Mouse (Mus musculus) forebrain, embryonic 12.5 days (tissue): ENCODE data around the gene Gm20388. TPM values are rescaled to one million over a fixed set of nuclear protein-coding genes. Genes with fewer than 3 reads are reported as not detected.

ENCODE experiments used
- ATAC-seq: fragments of 200-750 bp; cut with Nextera tagmentation; 2 replicates; pipeline ENCODE4 v1.8.0; 2017; ENCODE audit warnings: moderate TSS enrichment; ENCODE audit not compliant: low FRiP score
- H3K27ac ChIP-seq: fragments of 300-500 bp; sonication (generic); 2 replicates; pipeline ENCODE4 v1.5.1; 2016; ENCODE audit warnings: mild to moderate bottlenecking
- H3K27me3 ChIP-seq: fragments of 300-500 bp; sonication (generic); 2 replicates; pipeline ENCODE4 v1.6.1; 2016; ENCODE audit warnings: mild to moderate bottlenecking
- H3K36me3 ChIP-seq: fragments of 300-500 bp; sonication (generic); replicated peaks from 2 replicates; pipeline ENCODE4 v1.6.1; 2016; ENCODE audit warnings: mild to moderate bottlenecking
- H3K4me1 ChIP-seq: fragments of 300-500 bp; sonication (generic); 2 replicates; pipeline ENCODE4 v1.6.1; 2016
- H3K4me2 ChIP-seq: fragments of 300-500 bp; sonication (generic); 2 replicates; pipeline ENCODE4 v1.6.1; 2016; ENCODE audit warnings: mild to moderate bottlenecking, moderate library complexity
- H3K4me3 ChIP-seq: fragments of 300-500 bp; sonication (generic); replicated peaks from 2 replicates; pipeline ENCODE4 v1.5.1; 2016; ENCODE audit warnings: mild to moderate bottlenecking
- H3K9ac ChIP-seq: fragments of 300-500 bp; sonication (generic); 2 replicates; pipeline ENCODE4 v1.6.1; 2016; ENCODE audit warnings: mild to moderate bottlenecking
- H3K9me3 ChIP-seq: fragments of 300-500 bp; sonication (generic); 2 replicates; pipeline ENCODE4 v1.6.1; 2016
- WGBS: fragments of 180-500 bp; shearing (Covaris S2); methylation state at CpG from one replicate; pipeline ENCODE4 v1.1.7; 2016; 5-methylcytosine and 5-hydroxymethylcytosine counted together
- polyA plus RNA-seq: library from polyadenylated mRNA; unstranded; fragments of >200 nt; fragmentation: Nextera tagmentation; extraction: Ambion mirVana; gene quantifications from 2 replicates; pipeline ENCODE4 v1.2.1, GENCODE M21; 2016

Gm20388 gene
- polyA plus RNA-seq, 1 experiment from 2014 or later, result not detected

GRCm38 (mm10) chr8:120753476-120753875, 842.8 kb downstream of the Gm20388 start:
- peaks cover 6% of the 10 kb centered on the region; the same call in 1 of the 2 replicates for H3K27me3 ChIP-seq
- WGBS, result 95% methylated on average over 22 of the region's 22 CpGs
- no peak overlapping the region for H3K9ac ChIP-seq
- H3K27ac ChIP-seq, result no peak overlapping the region
- H3K4me2 ChIP-seq, result no peak overlapping the region
- H3K36me3 ChIP-seq, result no peaks in the 10 kb centered on the region
- peaks cover 12% of the 10 kb centered on the region; the same call in 1 of the 2 replicates for H3K4me1 ChIP-seq
- ATAC-seq, result no peak
- no peak overlapping the region for H3K4me3 ChIP-seq
- H3K9me3 ChIP-seq, result no peaks in the 10 kb centered on the region

- 51% methylated on average over 19 of the region's 19 CpGs for WGBS
- no peak overlapping the region for H3K27ac ChIP-seq
Observed at GRCm38 (mm10) chr8:120755306-120756297, 845.0 kb downstream of the Gm20388 start.

DNA sequence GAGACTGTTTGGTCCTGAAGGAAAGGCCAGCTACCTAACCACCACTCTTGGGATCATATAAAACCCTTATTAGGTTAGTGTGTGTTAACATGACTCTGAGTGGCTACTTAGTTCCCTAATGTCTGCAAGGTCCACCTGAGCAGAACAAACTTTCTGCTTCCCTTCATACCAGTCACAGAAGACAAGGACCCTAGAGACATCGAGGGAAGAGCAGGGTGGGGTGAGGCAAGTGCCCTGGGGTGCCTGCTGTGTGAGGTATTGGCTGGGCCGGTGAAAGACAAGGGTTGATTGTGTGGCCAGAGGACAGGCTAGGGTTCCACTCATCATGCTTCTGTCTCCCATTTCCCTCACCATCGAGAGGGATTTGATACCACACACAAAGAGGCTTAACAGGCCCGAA, 847.4 kb downstream of the Gm20388 start:
- no peak overlapping the region for H3K4me2 ChIP-seq
- whole genome bisulfite sequencing, result 37% methylated on average over 4 of the region's 4 CpGs
- no peaks in the 10 kb centered on the region for H3K36me3 ChIP-seq
- no peak overlapping the region for H3K27ac ChIP-seq
- H3K4me3 ChIP-seq, result no peak overlapping the region
- ATAC-seq, result no peak
- no peaks in the 10 kb centered on the region for H3K9me3 ChIP-seq
- peaks cover 6% of the 10 kb centered on the region; the same call in 1 of the 2 replicates for H3K4me1 ChIP-seq
- H3K27me3 ChIP-seq, result peaks cover 11% of the 10 kb centered on the region; the same call in 1 of the 2 replicates
- H3K9ac ChIP-seq, result no peak overlapping the region

More at GRCm38 (mm10) chr8:120755306-120756297, 845.0 kb downstream of the Gm20388 start:
- H3K4me3 ChIP-seq, result no peak overlapping the region
- H3K4me2 ChIP-seq, result no peak overlapping the region
- no peak overlapping the region for H3K9ac ChIP-seq
- peaks cover 6% of the 10 kb centered on the region; the same call in 1 of the 2 replicates for H3K27me3 ChIP-seq
- no peak for ATAC-seq
- no peaks in the 10 kb centered on the region for H3K9me3 ChIP-seq
- no peaks in the 10 kb centered on the region for H3K36me3 ChIP-seq
- peaks cover 12% of the 10 kb centered on the region; the same call in 1 of the 2 replicates for H3K4me1 ChIP-seq

DNA sequence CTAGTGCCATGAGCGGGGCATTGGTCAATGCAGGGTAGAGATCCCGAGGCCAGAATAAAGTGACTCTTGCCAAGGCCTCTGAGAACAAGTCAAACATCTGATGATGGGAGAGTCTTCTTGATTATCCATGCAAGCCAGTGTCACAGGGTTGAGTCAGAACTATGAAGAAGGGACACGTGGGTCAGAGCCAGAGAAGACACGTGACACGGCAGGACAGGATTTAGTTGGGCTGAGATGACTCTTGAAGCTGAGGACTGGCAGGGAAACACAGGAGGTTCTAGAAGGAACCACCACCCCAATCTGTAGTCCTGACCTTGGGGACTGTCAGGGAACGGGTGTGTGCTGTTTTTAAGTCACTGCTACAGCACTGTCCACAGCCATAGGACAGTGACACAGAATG, 849.2 kb downstream of the Gm20388 start:
- no peak overlapping the region for H3K4me3 ChIP-seq
- 88% methylated on average over 6 of the region's 6 CpGs for WGBS
- ATAC-seq, result no peak

GRCm38 (mm10) chr8:120760341-120761215, 849.9 kb downstream of the Gm20388 start:
- Histone ChIP-seq H3K9me3 (no peaks in the 10 kb centered on the region), H3K27me3 (0 out of 2 replicates have a peak, but pooled peaks cover 5% of the 10 kb centered on the region), H3K36me3 (no peaks in the 10 kb centered on the region), H3K9ac (no peak overlapping the region), H3K4me3 (no peak overlapping the region), H3K4me2 (no peak overlapping the region), H3K27ac (no peak overlapping the region), H3K4me1 (peaks cover 4% of the 10 kb centered on the region; the same call in 1 of the 2 replicates)
- WGBS, result 87% methylated on average over 19 of the region's 19 CpGs
- ATAC-seq, result no peak

More for the DNA sequence above, 849.2 kb downstream of the Gm20388 start:
- Histone ChIP-seq H3K9me3 (no peaks in the 10 kb centered on the region), H3K4me1 (peaks cover 6% of the 10 kb centered on the region; the same call in 1 of the 2 replicates), H3K27ac (no peak overlapping the region), H3K36me3 (no peaks in the 10 kb centered on the region), H3K4me2 (no peak overlapping the region), H3K9ac (no peak overlapping the region), H3K27me3 (peaks cover 7% of the 10 kb centered on the region; the same call in 1 of the 2 replicates)

DNA sequence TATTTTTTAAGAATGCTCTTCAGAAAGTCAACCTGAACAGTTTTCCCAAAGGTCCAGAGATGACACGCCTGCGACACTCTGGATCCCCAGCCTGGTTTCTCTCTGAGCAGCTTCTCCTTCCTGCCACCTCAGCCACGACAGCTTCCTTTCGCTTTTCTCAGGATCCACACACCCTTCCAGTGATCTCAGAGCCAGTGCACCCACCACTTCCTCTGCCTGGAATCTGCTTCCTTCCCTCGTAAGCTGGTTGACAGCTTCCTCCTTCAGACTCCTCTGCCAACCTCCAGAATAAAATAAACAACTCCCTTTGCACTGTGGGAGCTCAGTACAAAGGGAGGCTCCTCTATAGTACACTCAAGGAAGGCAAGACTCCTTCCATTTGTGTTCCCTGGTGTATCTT, 852.6 kb downstream of the Gm20388 start:
- Histone ChIP-seq H3K4me1 (no peaks in the 10 kb centered on the region), H3K9ac (no peak overlapping the region), H3K27ac (no peak overlapping the region), H3K27me3 (0 out of 2 replicates have a peak, but pooled peaks cover 5% of the 10 kb centered on the region), H3K36me3 (no peaks in the 10 kb centered on the region), H3K4me2 (no peak overlapping the region), H3K9me3 (no peaks in the 10 kb centered on the region), H3K4me3 (no peak overlapping the region)
- WGBS, result 82% methylated on average over 5 of the region's 5 CpGs
- ATAC-seq, result no peak

GRCm38 (mm10) chr8:120764638-120765037, 854.0 kb downstream of the Gm20388 start:
- Histone ChIP-seq H3K4me2 (no peak overlapping the region), H3K4me3 (no peak overlapping the region), H3K27ac (no peak overlapping the region), H3K27me3 (0 out of 2 replicates have a peak, but pooled peaks cover 5% of the 10 kb centered on the region), H3K4me1 (no peaks in the 10 kb centered on the region), H3K9ac (no peak overlapping the region), H3K36me3 (no peaks in the 10 kb centered on the region), H3K9me3 (no peaks in the 10 kb centered on the region)
- ATAC-seq, result no peak

- no peak overlapping the region for H3K4me2 ChIP-seq
- H3K9me3 ChIP-seq, result no peaks in the 10 kb centered on the region
- H3K27ac ChIP-seq, result no peak overlapping the region
- no peak overlapping the region for H3K9ac ChIP-seq
- no peak for ATAC-seq
- no peaks in the 10 kb centered on the region for H3K4me1 ChIP-seq
- 27% methylated on average over 3 of the region's 3 CpGs for WGBS
- H3K4me3 ChIP-seq, result no peak overlapping the region
- peaks cover 6% of the 10 kb centered on the region; the same call in 1 of the 2 replicates for H3K27me3 ChIP-seq
- H3K36me3 ChIP-seq, result no peaks in the 10 kb centered on the region
Observed at GRCm38 (mm10) chr8:120766622-120767021, 856.0 kb downstream of the Gm20388 start.

DNA sequence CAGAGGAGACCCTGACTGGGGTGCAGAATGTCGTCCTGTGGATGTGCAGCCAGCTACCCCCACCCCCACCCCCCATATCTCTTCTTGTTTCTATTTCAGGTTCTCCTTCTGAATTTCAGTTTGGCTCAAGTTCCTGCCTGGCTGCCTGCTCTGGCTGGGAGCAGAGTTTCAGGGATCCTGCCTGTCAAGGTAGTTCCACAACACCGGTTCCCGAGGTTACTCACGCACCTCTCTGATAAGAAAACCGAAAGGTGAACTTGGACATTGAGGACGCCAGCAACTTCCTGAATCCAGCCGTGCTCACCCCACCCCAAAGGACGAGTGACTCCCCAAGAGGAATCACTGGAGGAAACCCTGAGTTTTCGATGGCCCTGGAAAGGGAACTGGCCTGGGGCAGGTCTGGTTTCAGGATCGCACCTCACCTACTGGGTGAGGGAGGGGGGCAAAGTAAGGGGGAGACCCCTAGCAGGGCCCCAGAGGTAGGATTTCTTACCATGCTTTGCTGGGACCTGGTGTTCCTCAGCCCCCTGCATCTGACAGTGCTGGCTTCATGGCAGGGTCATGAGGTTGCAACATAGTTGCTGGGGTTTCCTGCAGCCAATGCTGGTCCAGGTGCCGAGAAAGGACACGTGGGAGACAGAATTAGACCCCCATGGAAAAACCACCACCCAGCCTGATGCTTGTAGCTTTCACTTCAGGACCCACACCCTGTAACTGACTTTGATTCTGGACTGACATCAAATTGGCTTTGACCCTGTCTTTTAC, 858.0 kb downstream of the Gm20388 start:
- peaks cover 2% of the 10 kb centered on the region; the same call in 1 of the 2 replicates for H3K27me3 ChIP-seq
- no peak for ATAC-seq
- H3K27ac ChIP-seq, result no peak overlapping the region
- H3K4me2 ChIP-seq, result no peak overlapping the region
- 81% methylated on average over 12 of the region's 12 CpGs for WGBS
- H3K36me3 ChIP-seq, result no peaks in the 10 kb centered on the region
- no peaks in the 10 kb centered on the region for H3K9me3 ChIP-seq
- H3K4me1 ChIP-seq, result no peaks in the 10 kb centered on the region
- no peak overlapping the region for H3K4me3 ChIP-seq
- H3K9ac ChIP-seq, result no peak overlapping the region

- Histone ChIP-seq H3K4me1 (no peaks in the 10 kb centered on the region), H3K27me3 (peaks cover 11% of the 10 kb centered on the region), H3K4me2 (no peak overlapping the region), H3K9me3 (no peaks in the 10 kb centered on the region), H3K36me3 (no peaks in the 10 kb centered on the region), H3K4me3 (no peak overlapping the region), H3K27ac (no peak overlapping the region), H3K9ac (no peak overlapping the region)
- ATAC-seq, result no peak
- 90% methylated on average over 10 of the region's 10 CpGs for WGBS
Observed at GRCm38 (mm10) chr8:120777184-120777583, 866.5 kb downstream of the Gm20388 start.

DNA sequence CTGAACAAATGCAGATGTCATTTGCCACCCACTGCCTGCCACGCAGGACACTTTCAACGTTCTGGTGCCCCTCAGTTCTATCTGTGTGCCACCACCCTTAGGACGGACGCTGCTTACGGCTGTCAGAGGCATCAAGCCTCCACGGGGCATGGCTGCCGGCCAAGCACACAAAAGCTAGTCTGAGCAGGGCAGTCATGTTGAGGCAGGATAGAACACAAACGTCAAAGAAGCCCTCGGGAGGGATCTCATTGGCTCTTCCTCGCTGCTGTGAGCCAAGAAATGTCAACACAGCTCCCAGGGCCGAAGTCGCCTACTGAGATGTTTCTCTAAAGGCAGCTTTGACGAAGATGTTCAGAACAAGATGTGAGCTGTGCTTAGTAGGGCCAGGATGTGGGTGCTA, 867.1 kb downstream of the Gm20388 start:
- H3K9me3 ChIP-seq, result no peaks in the 10 kb centered on the region
- 56% methylated on average over 13 of the region's 13 CpGs for WGBS

More for the DNA sequence above, 867.1 kb downstream of the Gm20388 start:
- H3K27me3 ChIP-seq, result peaks cover 11% of the 10 kb centered on the region
- H3K4me3 ChIP-seq, result no peak overlapping the region
- H3K4me2 ChIP-seq, result no peak overlapping the region
- no peak overlapping the region for H3K27ac ChIP-seq
- no peak overlapping the region for H3K9ac ChIP-seq
- no peak for ATAC-seq
- no peaks in the 10 kb centered on the region for H3K36me3 ChIP-seq
- no peaks in the 10 kb centered on the region for H3K4me1 ChIP-seq
